Mouse (Mus musculus) embryonic facial prominence, embryonic 13.5 days (tissue): ENCODE results near the gene Stxbp2. TPM values are rescaled to one million over a fixed set of nuclear protein-coding genes. Genes with fewer than 3 reads are reported as not detected.

Source experiments
- ATAC-seq: fragments of 200-750 bp; cut with Nextera tagmentation; 2 replicates; pipeline ENCODE4 v1.8.0; 2017; ENCODE audit warnings: low read depth; ENCODE audit not compliant: insufficient number of reproducible peaks, insufficient read depth, low FRiP score, low TSS enrichment
- H3K27ac ChIP-seq: fragments of 300-500 bp; sonication (generic); 2 replicates; pipeline ENCODE4 v1.5.1; 2015; ENCODE audit warnings: moderate library complexity, mild to moderate bottlenecking, inconsistent platforms
- H3K27me3 ChIP-seq: fragments of 300-500 bp; sonication (generic); 2 replicates; pipeline ENCODE4 v1.6.1; 2015; ENCODE audit warnings: mild to moderate bottlenecking, inconsistent platforms
- H3K36me3 ChIP-seq: fragments of 300-500 bp; sonication (generic); 2 replicates; pipeline ENCODE4 v1.6.1; 2015; ENCODE audit warnings: mild to moderate bottlenecking, inconsistent platforms
- H3K4me1 ChIP-seq: fragments of 300-500 bp; sonication (generic); 2 replicates; pipeline ENCODE4 v1.6.1; 2015; ENCODE audit warnings: inconsistent platforms
- H3K4me2 ChIP-seq: fragments of 300-500 bp; sonication (generic); 2 replicates; pipeline ENCODE4 v1.6.1; 2015; ENCODE audit warnings: moderate library complexity, mild to moderate bottlenecking, inconsistent platforms
- H3K4me3 ChIP-seq: fragments of 300-500 bp; sonication (generic); 2 replicates; pipeline ENCODE4 v1.5.1; 2015; ENCODE audit warnings: mild to moderate bottlenecking, inconsistent platforms
- H3K9ac ChIP-seq: fragments of 300-500 bp; sonication (generic); 2 replicates; pipeline ENCODE4 v1.6.1; 2015; ENCODE audit warnings: mild to moderate bottlenecking, inconsistent platforms
- H3K9me3 ChIP-seq: fragments of 300-500 bp; sonication (generic); 2 replicates; pipeline ENCODE4 v1.6.1; 2016; ENCODE audit warnings: inconsistent platforms
- WGBS: fragments of 180-500 bp; shearing (Covaris S2); methylation state at CpG from one replicate; pipeline ENCODE4 v1.1.7; 2015; ENCODE audit warnings: mixed read lengths; 5-methylcytosine and 5-hydroxymethylcytosine counted together
- polyA plus RNA-seq: library from polyadenylated mRNA; unstranded; fragments of >200 nt; fragmentation: Nextera tagmentation; extraction: Ambion mirVana; gene quantifications from 2 replicates; pipeline ENCODE4 v1.2.1, GENCODE M21; 2015

Gene Stxbp2
- polyA plus RNA-seq, 1 experiment from 2014 or later, result 35.8 TPM

DNA sequence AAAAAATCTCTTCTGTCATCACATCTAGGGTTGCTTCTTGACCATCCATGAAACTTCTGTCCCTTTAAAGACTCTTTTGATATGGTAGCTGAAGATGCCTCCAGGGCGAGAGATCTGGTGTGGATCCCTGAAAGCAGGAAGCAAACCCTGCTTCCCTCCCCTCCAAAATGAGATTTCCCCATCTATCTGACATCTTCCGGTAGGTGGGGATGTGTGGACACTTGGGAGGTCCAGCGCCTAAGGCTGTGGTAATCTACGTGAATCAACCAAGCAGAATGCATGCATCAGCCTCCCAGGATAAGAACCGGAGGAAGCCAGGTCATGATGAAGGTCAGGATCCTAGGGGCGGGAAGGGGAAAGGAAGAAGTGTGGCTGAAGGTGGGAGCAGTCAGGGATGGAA lies 34.8 kb downstream of the Stxbp2 start, which contains the start of gene Mcemp1:
Gene Mcemp1, plus strand, starts transcription at position 248 of the 400 bp plus-strand sequence.
- ATAC-seq, result no peak
- Histone ChIP-seq H3K9ac (no peak within 1 kb of the TSS), H3K4me1 (no peaks in the 10 kb centered on the region), H3K9me3 (no peaks in the 10 kb centered on the region), H3K36me3 (no peaks in the 10 kb centered on the region), H3K27ac (no peak within 1 kb of the TSS), H3K4me3 (no peak within 1 kb of the TSS), H3K27me3 (no peaks in the 10 kb centered on the region), H3K4me2 (no peak within 1 kb of the TSS)
- WGBS, result 49% methylated on average over 6 of the region's 6 CpGs

DNA sequence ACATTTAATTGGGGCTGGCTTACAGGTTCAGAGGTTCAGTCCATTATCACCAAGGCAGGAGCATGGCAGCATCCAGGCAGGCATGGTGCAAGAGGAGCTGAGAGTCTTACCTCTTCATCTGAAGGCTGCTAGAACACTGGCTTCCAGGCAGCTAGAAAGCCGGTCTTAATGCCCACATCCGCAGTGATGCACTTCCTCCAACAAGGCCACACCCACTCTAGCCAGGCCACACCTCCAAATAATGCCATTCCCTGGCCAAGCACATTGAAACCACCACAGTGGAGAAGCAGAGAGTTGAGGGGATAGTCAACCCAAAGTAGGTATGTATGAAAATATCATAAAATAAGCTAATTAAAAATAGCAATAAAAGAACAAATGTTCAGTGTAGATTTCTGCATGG lies 39.6 kb downstream of the Stxbp2 start:
- Histone ChIP-seq H3K27ac (no peak overlapping the region), H3K36me3 (no peaks in the 10 kb centered on the region), H3K9me3 (no peaks in the 10 kb centered on the region), H3K4me1 (peaks cover 3% of the 10 kb centered on the region; the same call in 1 of the 2 replicates), H3K4me3 (no peak overlapping the region), H3K27me3 (no peaks in the 10 kb centered on the region), H3K4me2 (no peak overlapping the region), H3K9ac (no peak overlapping the region)
- 80% methylated on average over 2 of the region's 2 CpGs for WGBS
- ATAC-seq, result no peak

DNA sequence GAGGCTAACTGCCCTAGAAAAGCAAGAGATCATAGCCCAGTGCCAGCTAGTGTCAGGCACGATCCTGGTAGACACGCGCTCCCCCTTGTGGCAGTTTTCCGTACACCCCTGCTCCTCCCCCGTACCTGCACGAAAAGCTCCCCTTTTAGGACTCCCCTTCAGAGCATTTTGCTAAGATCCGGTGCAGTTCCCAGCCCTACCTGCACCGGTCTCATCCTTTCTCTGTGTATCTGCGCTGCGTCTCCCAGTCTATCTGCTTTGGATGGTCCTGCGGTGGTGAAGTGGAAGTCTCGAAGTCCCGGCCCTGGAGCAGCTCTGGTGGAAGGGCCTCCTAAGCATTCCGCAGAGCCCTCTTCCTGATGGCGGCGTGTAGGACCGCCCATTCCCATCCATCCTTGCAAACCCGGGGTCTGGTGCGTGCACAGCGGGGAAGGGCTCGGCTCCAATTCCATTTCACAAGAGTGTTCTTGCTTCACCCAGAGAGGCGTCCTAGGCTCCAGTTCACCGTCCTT lies 41.3 kb downstream of the Stxbp2 start, which contains the start of gene Fcor:
Gene Fcor, minus strand, starts transcription at position 383 of the 512 bp plus-strand sequence.
- no peaks in the 10 kb centered on the region for H3K36me3 ChIP-seq
- peak within 1 kb of the TSS; percentile 72 for H3K9ac ChIP-seq
- H3K27ac ChIP-seq, result peak within 1 kb of the TSS; percentile 68
- peak; percentile 85 for ATAC-seq
- peak within 1 kb of the TSS; percentile 57 for H3K4me3 ChIP-seq
- peaks cover 3% of the 10 kb centered on the region; the same call in 1 of the 2 replicates for H3K4me1 ChIP-seq
- peak within 1 kb of the TSS; percentile 63 for H3K4me2 ChIP-seq
- H3K27me3 ChIP-seq, result no peaks in the 10 kb centered on the region
- no peaks in the 10 kb centered on the region for H3K9me3 ChIP-seq
- 0% methylated on average over 23 of the region's 23 CpGs for WGBS

DNA sequence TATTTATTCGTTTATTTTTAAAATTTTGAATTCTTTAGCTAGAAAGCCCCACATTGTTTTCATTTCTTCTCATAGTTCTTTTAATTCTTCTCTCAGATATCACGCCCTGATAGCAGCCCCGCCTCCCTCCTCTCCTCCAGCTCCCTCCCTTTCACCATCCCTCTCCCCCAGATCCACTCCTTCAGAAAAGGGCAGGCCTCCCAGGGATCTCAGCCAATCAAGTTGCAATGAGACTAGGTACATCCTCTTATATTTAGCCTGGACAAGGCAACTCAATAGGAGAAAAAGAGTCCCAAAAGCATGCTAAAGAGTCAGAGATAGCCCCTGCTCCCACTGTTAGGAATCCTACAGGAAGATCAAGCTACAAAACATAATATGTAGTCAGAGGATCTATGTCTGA lies 43.9 kb downstream of the Stxbp2 start:
- ATAC-seq, result no peak
- H3K27me3 ChIP-seq, result no peaks in the 10 kb centered on the region
- WGBS, result 40% methylated on average over 3 of the region's 3 CpGs
- peaks cover 16% of the 10 kb centered on the region for H3K4me1 ChIP-seq
- no peaks in the 10 kb centered on the region for H3K9me3 ChIP-seq
- no peak overlapping the region for H3K4me2 ChIP-seq
- peaks cover 12% of the 10 kb centered on the region for H3K36me3 ChIP-seq
- no peak overlapping the region for H3K4me3 ChIP-seq
- no peak overlapping the region for H3K9ac ChIP-seq
- H3K27ac ChIP-seq, result no peak overlapping the region

DNA sequence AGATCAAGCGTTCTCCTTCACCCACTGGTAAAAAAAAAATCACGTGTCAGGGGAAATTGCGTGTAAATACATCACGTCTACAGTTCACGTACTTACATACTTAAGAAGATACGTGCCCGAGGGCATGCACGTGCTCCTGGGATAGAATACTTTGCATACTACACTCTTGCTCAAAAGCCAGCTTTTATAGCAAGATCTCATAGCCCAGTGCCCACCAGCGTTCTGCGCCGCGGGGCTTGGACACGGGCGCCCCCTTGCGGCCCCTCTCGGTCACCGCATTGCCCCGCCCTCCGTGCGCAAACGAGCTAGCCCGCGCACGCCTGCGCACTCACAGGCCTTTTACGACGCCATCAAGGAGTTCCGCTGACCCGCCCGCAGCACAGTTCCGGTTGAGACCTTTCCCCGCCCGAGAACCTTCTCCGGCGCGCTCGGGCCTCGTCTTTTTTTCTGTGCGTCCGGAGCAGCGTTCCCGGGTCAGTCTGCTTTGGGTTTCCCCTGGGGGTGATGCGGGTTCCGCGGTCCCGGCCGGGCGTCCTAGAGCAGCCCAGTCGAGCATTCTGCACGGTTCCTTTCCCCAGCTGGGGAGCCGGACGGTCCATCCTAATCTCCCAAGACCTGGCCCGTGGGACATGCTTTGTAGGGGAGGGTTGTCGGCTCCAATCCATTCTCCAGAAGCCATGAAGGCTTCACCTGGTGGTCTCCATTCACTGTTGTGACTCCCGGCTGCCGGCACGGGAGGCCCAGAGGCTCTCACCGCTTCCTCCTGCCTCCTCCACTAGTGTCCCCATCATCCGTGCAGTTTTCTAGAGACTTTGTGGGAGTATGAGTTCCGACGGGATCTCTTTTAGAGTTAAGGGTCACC lies 45.6 kb downstream of the Stxbp2 start, which contains the start of gene Trappc5:
Gene Trappc5, plus strand, starts transcription at position 169 of the 862 bp plus-strand sequence.
- peak within 1 kb of the TSS; percentile 99 for H3K9ac ChIP-seq
- H3K4me1 ChIP-seq, result peaks cover 15% of the 10 kb centered on the region
- H3K4me3 ChIP-seq, result peak within 1 kb of the TSS; percentile 77
- H3K27me3 ChIP-seq, result no peaks in the 10 kb centered on the region
- H3K4me2 ChIP-seq, result peak within 1 kb of the TSS; percentile 86
- ATAC-seq, result peak; percentile 81
- H3K27ac ChIP-seq, result peak within 1 kb of the TSS; percentile 91
- no peaks in the 10 kb centered on the region for H3K9me3 ChIP-seq
- peaks cover 29% of the 10 kb centered on the region for H3K36me3 ChIP-seq
- WGBS, result under 1% methylated on average over 61 of the region's 61 CpGs

DNA sequence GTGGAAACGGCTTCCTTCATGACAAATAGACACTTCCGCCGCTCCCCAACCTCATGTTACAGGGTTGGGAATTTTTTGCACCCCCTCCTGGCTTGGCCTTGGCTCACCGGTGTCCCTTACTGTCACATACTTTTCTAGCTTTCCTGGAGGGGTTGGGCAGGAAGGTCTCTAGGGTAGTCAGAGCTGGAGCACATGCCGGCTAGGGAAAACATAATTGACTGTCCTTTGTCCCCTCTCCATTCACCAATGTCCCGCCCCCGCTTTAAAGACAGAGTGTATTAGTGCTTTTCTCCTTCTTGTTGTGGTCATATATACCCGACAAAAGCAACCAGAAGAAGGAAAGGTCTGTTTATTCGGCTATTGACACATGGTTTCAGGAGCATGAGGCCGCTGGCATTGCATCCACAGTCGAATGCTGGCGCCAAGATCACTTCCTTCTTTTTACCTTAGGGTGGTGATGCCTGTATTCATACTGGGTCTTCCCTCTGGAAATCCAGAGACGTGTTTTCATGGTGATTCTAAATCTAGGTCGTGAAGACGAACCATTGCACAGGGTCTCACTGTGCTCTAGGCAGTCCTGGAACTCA lies 46.3 kb downstream of the Stxbp2 start:
- ATAC-seq, result no peak
- Histone ChIP-seq H3K27ac (peak overlapping the region; percentile 91), H3K27me3 (no peaks in the 10 kb centered on the region), H3K9me3 (no peaks in the 10 kb centered on the region; the same call in 1 of the 2 replicates), H3K4me3 (peak overlapping the region; percentile 77), H3K4me2 (peak overlapping the region; percentile 86), H3K4me1 (peaks cover 12% of the 10 kb centered on the region), H3K9ac (peak overlapping the region; percentile 99), H3K36me3 (peaks cover 34% of the 10 kb centered on the region)
- 3% methylated on average over 15 of the region's 15 CpGs for WGBS

DNA sequence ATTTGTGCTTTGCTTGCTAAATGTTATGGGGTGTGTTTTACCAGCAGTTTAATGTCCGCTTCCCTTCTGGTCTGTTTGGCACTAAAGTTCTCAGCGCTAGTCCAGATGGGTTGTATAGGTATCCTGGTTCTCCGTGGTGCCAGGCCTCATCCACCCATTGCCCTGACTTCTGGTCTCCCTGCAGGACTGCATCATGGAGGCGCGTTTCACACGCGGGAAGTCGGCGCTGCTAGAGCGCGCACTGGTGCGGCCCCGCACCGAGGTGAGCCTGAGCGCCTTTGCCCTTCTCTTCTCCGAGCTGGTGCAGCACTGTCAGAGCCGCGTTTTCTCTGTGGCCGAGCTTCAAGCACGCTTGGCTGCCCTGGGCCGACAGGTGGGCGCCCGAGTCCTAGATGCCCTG lies 48.1 kb downstream of the Stxbp2 start:
- Histone ChIP-seq H3K9me3 (no peaks in the 10 kb centered on the region; the same call in 1 of the 2 replicates), H3K27me3 (no peaks in the 10 kb centered on the region), H3K4me1 (peaks cover 12% of the 10 kb centered on the region), H3K36me3 (peaks cover 45% of the 10 kb centered on the region), H3K4me3 (no peak overlapping the region), H3K27ac (no peak overlapping the region), H3K4me2 (no peak overlapping the region), H3K9ac (no peak overlapping the region)
- no peak for ATAC-seq
- 95% methylated on average over 23 of the region's 23 CpGs for WGBS

DNA sequence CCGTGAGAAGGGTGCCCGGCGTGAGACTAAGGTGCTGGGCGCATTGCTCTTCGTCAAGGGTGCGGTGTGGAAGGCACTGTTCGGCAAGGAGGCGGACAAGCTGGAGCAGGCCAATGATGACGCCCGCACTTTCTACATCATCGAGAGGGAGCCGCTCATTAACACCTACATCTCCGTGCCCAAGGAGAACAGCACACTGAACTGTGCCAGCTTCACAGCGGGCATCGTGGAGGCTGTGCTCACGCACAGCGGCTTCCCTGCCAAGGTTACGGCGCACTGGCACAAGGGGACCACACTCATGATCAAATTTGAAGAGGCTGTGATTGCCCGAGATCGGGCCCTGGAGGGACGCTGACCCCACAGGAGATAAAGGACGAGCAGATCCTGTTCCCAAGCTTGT lies 48.5 kb downstream of the Stxbp2 start:
- ATAC-seq, result no peak
- no peak overlapping the region for H3K4me2 ChIP-seq
- no peaks in the 10 kb centered on the region for H3K27me3 ChIP-seq
- no peak overlapping the region for H3K27ac ChIP-seq
- WGBS, result 96% methylated on average over 23 of the region's 23 CpGs
- H3K4me1 ChIP-seq, result peaks cover 12% of the 10 kb centered on the region
- no peak overlapping the region for H3K4me3 ChIP-seq
- no peaks in the 10 kb centered on the region; the same call in 1 of the 2 replicates for H3K9me3 ChIP-seq
- H3K9ac ChIP-seq, result no peak overlapping the region
- peaks cover 45% of the 10 kb centered on the region for H3K36me3 ChIP-seq

DNA sequence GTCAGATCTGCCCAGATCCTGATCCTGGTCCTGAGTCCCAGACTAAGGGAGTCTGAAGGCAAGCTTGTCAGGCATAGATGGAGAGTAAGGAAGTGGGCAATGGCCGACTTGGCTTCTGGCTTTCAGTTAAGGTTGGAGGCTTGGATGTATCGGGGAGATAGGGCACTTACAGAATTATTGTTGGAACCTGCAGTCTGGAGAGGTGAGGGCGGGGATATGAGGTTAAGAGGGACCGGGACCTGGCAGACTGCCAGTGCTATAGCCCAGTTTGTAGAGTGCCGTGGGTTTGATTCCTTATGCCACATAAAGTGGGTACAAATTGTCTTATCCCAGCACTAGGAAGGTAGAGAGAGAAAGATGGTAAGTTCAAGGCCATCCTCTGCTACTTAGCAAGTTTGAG lies 48.9 kb downstream of the Stxbp2 start:
- no peak for ATAC-seq
- Histone ChIP-seq H3K4me3 (no peak overlapping the region), H3K27me3 (no peaks in the 10 kb centered on the region), H3K9me3 (no peaks in the 10 kb centered on the region; the same call in 1 of the 2 replicates), H3K27ac (no peak overlapping the region), H3K36me3 (peaks cover 45% of the 10 kb centered on the region), H3K4me1 (peaks cover 12% of the 10 kb centered on the region), H3K4me2 (no peak overlapping the region), H3K9ac (no peak overlapping the region)
- WGBS, result 97% methylated on average over 5 of the region's 5 CpGs

DNA sequence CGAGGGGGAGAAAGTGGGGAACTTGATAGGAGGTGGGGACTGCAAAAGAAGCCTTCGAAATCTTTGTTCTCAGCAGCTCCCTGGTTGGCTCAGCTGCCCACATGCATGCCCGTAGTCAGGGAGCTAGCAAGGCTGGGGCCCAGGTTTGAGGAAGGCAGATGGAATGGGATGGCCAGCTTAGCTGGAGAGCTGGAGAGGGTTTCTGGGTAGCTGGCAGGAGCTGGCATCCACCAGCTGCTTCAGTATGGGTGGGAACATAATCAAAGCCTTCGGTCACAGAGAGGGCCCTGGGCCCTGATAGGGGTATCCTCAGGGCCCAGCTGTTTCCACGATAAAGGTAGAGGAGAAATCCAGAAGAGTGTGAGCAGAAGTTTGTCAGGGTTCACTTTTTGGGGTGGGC lies 51.7 kb downstream of the Stxbp2 start:
- WGBS, result 94% methylated on average over 5 of the region's 5 CpGs
- no peak overlapping the region for H3K4me2 ChIP-seq
- ATAC-seq, result no peak

DNA sequence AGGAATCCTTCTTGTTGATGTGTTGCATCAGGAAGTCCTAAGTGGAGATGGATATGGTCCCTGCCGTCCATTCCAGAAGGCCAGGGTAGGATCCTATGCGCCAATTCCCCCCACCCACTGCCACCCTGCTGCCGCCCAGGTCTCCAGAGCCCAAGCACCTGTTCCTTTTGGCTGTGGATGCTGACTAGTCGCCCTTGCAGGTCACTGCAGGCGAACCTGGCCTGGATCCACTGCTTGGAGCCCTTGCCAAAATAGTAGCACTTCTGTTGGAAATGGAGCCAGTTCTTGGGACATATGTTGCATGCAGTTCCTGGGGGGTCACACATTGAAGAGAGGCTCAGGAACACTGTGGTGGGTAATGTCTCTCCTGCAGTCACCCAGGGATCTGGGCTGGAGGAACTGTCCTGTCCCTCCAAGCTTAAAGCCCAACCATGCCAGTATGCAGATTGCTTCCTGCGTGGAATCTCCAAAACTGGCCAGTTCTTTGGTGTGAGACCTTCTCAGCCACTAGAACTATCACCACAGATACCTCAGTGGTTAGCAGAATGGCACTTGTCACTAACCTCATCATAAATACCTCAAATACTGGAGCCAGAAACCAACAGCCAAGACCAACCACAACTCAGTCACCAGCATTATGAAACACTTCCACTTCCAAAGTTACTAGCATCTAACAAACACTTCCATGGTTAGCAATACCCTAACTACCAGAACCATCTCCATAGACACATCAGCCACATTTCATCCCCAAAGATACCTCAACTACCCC lies 52.8 kb downstream of the Stxbp2 start:
- 72% methylated on average over 6 of the region's 6 CpGs for WGBS
- H3K4me3 ChIP-seq, result no peak overlapping the region
- H3K27me3 ChIP-seq, result no peaks in the 10 kb centered on the region
- H3K9me3 ChIP-seq, result no peaks in the 10 kb centered on the region; the same call in 1 of the 2 replicates
- no peaks in the 10 kb centered on the region; the same call in 1 of the 2 replicates for H3K4me1 ChIP-seq
- no peak overlapping the region for H3K27ac ChIP-seq
- ATAC-seq, result no peak
- H3K9ac ChIP-seq, result no peak overlapping the region
- peaks cover 44% of the 10 kb centered on the region for H3K36me3 ChIP-seq
- no peak overlapping the region for H3K4me2 ChIP-seq

More for the DNA sequence above, 51.7 kb downstream of the Stxbp2 start:
- no peak overlapping the region for H3K27ac ChIP-seq
- H3K27me3 ChIP-seq, result no peaks in the 10 kb centered on the region
- H3K4me1 ChIP-seq, result peaks cover 9% of the 10 kb centered on the region
- H3K36me3 ChIP-seq, result peaks cover 45% of the 10 kb centered on the region
- no peak overlapping the region for H3K9ac ChIP-seq
- no peaks in the 10 kb centered on the region; the same call in 1 of the 2 replicates for H3K9me3 ChIP-seq
- no peak overlapping the region for H3K4me3 ChIP-seq
